Mouse (Mus musculus) liver, adult 2 months (tissue): ENCODE results near the gene Gstt1.

Experiments
- CTCF ChIP-seq: fragments of 200-500 bp; IDR thresholded peaks from 2 replicates; pipeline ENCODE4 v1.5.1; 2011; ENCODE audit warnings: low read depth, low read length, control low read depth
- POLR2A ChIP-seq: fragments of 200-500 bp; IDR thresholded peaks from 2 replicates; pipeline ENCODE4 v1.6.1; 2011; ENCODE audit warnings: low read length, control low read depth; ENCODE audit not compliant: insufficient read depth; ENCODE audit errors: extremely low read depth

- TF ChIP-seq CTCF (no peak), POLR2A (no peak)
Measured at GRCm38 (mm10) chr10:75762413-75762812, 36.0 kb downstream of the Gstt1 start.
